Mouse (Mus musculus): Measurements from ENCODE around the gene Nlrc4. TPM values are rescaled to one million over a fixed set of nuclear protein-coding genes. Genes with fewer than 3 reads are reported as not detected.
"Not testable (repeated sequence)": the region's sequence is repeated elsewhere in the genome, so short reads cannot be mapped to it uniquely, and the experiment has no call there.

Gene Nlrc4
- total RNA-seq (2021), result under 1 TPM; 0.39 to 0.42 TPM
- long read RNA-seq, experiment 1, partial matches to known transcripts, result 0 of 1 reads
- long read RNA-seq, experiment 1, other reads (novel, unspliced or antisense), result 1 of 1 reads
- long read RNA-seq, experiment 2, result 0 reads

DNA sequence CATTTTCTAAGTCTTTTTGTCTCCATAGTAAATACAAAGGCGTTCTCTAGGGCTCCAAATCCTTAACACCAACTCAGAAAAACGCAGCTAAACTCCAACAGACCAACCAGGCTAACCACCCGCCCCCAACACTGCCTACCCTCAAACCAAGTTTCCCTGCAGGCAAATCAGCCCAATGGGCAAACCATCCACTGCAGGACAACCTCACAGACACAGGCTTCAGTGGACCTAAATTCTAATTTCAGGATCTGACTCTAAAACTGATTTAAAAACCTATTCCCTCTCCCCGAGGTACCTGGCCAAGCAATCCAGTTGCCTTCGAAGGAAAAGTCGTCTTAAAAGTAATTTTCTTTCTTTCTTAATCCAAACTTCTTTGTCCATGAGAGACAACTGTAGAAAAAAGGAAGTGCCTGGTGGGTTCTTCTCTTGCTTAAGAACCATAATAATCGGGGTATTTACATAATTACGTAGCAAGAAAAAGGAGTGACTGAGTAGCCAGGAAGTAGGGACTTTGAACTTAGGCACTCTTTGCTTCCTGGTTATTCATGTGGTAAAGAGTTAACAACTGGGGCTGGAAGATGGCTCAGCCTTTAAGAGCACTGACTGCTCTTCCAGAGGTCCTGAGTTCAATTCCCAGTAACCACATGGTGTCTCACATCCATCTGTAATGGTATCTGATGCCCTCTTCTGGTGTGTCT is at the start of gene Nlrc4:
Nlrc4 (minus strand) TSS at position 432 of the 698 bp plus-strand sequence.
- no peak for DNase-seq

DNA sequence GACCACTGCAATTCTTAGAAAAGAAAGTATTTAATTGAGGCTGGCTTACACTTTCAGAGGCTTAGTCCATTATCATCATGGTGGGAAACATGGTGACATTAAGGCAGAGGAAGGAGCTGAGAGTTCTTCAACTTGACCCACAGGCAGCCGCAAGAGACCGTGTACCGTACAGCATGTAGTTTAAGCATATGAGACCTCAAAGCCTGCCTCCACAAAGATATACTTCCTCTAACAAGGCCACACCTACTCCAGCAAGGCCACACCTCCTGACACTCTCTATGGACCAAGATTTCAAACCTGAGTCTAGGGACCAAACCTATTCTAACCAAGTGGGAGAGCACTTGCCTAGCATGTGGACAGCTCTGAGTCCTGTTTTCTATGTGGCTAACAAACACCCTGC is 49.7 kb upstream of the Nlrc4 start:
- no peak for DNase-seq

DNA sequence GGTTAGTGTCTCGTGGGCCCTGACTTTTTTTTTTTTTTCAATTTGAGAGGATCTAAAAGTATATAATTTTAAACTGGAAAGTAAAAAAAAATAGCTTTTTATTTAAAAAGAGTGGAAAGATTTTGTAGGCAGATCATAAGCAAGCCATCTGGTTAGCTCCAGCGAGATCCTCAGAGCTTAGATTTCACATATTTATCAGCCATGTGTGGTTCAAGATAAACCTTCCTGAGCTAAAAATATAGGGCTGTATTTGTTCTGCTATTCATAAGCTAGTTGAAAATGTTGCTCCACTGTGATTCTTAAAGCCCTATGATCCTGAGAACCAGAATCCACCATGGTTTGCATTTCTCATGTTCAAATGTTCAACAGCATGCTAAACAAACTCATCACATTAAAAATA is 49.0 kb upstream of the Nlrc4 start:
- no peak for DNase-seq

DNA sequence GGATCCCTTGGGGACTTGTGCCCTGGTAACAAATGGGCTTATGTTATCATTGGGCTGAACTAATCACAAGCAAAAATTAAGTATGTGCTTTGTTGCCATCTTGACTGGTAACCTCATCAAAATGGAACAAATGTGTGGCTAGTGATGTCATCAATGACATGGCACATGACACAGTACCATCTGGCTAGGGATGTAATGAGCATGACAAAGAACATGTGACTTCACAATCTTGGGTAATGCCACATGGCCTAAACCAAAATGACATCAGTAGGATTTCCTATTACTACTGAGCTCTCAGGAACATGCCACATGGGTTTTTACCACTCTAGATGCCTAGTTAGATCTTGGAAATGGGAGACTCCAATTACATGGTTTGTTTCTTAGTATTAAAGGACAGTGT is 42.1 kb upstream of the Nlrc4 start:
- no peak for DNase-seq

- DNase-seq, result no peak
Measured at GRCm38 (mm10) chr17:74500204-74500603, 41.3 kb upstream of the Nlrc4 start.

GRCm38 (mm10) chr17:74491565-74491964 is 32.6 kb upstream of the Nlrc4 start:
- no peak for DNase-seq

GRCm38 (mm10) chr17:74489901-74490220 is 30.9 kb upstream of the Nlrc4 start:
- no peak for DNase-seq

DNA sequence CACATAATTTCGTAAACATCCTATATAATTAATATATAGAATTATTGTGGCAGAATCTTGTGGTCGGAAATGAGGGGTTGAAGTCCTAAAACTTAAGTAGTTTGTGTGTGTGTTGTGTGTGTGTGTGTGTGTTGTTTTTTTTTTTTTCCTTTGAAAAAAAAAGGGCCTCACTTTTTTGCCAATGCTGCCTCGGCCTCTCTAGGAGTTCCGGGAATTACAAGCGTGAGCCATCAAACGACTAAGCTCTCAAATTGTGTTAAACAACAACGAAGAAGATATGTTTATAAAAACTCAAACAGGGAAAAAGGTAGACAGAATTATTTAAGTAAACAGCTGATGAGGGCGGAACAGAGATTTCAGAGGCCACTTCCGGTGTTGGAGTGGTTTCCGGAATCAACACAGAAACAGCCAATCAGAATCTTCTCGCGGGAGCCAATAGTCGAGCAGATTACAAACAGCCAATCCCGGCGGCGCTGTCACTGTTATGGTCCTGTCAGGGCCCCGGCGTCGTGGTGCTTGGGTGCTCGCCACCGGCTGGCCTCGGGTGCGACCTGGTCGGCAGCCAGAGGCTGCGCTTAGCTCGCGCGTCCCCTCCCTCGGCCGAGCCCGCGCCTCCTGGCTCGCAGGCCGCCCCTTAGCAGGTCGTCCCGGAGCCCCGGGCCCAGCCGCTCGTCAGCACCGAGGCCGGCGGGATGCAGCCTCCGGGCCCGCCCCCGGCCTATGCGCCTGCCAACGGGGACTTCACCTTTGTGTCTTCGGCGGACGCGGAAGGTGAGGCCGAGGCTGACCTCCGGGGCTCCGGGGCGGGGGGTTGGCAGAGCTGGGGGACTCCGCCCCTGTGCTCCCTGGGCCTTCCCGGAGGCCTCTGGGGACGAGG is 30.3 kb upstream of the Nlrc4 start, which contains the start of gene Yipf4:
Yipf4 (plus strand) TSS at position 470 of the 877 bp plus-strand sequence.
- peak; percentile 97 for DNase-seq

DNA sequence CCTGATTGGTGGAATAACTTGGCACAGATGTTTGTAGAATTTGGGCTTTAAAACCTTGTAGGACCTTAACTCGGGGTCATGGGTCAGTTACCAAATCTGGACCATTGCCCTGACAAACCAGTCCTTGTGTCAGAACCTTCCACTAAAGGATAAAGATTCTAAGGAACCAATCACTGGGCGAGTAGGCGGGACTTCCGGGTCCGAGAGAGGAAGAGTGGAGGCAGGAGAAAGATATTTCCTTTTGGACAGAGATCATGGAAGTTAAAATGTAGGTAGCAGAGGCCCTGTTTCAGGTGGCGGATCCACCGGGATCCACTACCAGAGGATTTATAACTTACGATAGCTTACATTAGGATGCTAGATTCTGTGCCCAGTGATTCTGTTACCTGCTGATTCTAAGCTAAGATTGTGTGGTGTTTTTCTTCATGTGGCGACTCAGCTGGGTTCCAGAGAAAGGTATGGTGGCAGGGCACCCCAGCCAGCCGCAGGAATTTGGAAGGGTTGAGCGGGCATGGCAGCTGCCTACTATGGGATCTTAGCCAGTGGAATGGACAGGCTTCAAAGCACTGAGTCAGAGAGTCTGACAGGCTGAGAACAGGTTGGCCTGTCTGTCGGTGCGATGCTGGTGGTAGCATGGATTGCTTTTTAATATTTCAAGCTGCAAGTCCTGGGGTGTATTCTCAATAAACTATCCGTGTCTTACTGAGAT is 21.6 kb upstream of the Nlrc4 start:
- no peak for DNase-seq

DNA sequence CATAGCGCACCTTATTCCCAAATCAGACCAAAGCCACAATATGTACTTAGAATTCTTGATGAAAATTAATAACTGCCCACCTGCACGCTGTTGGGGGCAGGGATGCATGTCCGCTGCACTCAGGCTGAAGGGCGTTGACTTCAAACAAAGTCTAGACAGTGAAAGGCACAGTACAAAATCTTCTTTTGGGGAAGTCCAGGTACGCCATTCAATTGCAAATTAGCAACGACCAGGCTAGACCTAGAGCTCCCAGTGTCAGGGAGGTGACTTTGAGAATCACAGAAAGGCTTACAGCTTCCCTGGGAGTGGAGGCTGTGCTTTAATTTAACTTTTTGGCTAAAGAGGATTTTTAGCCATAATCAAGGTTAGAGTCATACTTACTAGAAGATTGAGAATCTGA is 11.2 kb upstream of the Nlrc4 start:
- not testable (repeated sequence) for DNase-seq

DNA sequence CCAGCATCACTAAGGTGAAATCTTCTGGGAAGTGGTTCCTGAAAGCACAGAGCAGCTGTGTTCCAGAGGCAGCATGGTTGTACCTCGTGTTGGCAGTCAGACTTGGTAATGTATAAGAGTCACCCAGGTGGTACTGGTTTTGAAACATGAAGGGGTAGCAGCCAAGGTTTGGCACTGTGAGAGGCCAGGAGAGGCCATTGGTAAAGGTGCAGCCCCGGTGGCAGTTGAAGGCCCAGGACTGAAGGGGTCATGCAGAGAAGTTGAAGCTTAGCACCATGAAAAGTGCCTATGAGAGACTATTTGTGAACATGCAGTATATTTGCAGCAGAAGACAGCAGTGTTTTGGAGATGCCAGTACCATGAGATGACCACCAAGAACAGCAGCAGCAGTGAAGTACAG is 9.0 kb upstream of the Nlrc4 start:
- not testable (repeated sequence) for DNase-seq

DNA sequence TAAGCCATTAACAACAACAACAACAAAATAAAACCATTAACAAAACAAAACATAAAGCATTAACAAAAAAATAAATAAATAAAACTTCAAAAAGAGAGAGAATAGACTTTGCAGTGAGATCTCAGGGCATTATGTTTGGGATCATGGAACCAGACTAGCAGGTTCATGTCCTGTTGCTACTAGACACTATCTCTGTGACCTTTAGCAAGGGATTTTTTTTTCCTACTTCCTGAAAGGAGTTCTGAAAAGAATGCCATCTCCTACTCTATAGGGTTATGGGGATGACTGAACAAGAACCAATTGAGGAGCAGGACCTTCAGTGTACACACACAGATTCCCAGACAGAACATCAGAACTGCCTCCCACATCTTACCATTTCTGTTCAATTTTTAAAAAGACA is 4.6 kb upstream of the Nlrc4 start:
- no peak for DNase-seq

DNA sequence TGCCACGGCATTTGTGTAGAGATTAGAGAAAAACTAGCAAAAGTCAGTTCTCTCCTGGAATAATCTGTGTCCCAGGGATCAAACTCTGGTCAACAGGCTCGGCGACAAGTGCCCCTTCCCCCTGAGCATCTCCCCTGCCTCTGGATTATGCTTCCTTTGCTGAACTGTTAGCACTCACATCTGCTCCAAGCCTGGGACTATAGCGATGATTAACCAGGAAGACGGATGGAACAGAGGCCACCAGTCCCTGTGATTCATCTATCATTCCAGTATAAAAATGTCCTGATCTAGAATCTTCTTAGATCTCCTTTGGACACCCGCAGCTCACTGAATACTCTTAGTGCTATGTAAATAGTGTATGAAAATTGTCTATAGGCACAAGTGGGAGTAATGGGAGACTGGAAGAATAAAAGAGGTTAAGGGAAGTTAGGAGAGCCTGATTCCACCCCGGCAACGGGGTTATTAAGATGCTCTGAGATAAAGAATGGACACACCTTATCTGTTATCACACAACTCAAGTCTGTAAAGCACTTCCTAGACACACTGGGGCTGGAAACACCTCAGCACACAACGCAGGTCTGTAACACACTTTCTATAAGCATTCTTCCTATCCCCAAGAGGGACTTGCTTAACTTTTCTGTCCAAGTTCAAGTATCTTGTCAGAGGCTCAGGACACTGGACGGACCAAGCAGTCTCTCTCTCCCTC is 817 bp downstream of the Nlrc4 start:
- no peak for DNase-seq

DNA sequence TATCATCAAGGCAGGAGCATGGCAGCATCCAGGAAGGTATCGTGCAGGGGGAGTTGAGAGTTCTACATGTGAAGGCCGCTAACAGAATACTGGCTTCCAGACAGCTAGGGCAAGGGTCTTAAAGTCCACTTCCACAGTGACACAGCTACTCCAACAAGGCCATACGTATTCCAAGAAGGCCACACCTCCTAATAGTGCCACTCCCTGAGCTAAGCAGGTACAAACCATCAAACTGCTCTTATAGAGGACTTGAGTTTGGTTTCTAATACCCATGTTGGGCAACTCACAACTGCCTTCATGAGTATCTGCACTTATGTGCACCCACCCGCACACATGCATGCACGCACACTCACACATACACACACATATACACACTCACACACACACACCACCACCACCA is 2.1 kb downstream of the Nlrc4 start:
- DNase-seq, result no peak

- DNase-seq, result no peak
Measured at GRCm38 (mm10) chr17:74455426-74455825, 3.5 kb downstream of the Nlrc4 start.

GRCm38 (mm10) chr17:74454660-74455059 is 4.3 kb downstream of the Nlrc4 start:
- no peak for DNase-seq

DNA sequence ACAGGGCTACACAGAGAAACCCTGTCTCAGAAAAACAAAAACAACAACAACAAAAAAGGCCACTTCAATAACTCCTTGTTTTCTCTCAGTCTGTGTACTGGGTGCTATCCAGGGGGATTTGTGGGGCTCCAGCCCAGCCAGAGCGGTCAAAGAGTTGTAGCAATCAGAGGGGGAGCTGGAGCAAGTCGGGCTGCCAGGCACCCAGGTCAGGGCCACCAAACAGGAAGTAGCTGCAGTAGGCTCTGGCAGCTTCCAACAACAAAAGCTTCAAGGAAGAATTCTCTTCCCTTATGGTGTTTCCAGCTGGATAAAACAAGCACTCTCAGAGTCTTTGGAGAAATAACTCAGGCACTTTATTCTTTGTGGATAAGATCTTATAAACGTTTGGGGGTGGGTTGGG is 5.0 kb downstream of the Nlrc4 start:
- DNase-seq, result no peak

DNA sequence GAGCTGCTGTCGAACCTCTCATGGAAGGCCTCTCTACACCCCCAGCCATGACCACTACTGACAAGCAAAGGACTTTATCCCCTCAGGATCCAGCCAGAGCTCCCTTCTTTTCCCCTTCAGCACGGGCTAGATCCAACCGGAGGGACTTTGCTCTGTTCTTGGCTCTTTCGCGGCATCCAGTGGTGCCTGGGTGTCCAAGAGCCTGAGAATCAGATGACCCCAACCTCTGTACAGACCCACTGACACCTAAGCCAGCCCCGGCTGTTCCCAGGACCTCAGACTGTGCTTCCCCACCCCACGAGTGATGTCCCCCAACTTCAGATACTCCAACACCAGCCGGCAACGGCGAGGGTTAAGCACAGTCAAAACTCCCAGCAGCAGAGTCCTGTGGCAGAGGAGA is 9.2 kb downstream of the Nlrc4 start:
- no peak for DNase-seq

GRCm38 (mm10) chr17:74440486-74440885 is 18.5 kb downstream of the Nlrc4 start:
- no peak for DNase-seq

GRCm38 (mm10) chr17:74437762-74438161 is 21.2 kb downstream of the Nlrc4 start:
- no peak for DNase-seq

GRCm38 (mm10) chr17:74432631-74433030 is 26.3 kb downstream of the Nlrc4 start:
- DNase-seq, result no peak

GRCm38 (mm10) chr17:74431481-74431880 is 27.5 kb downstream of the Nlrc4 start:
- DNase-seq, result no peak
